Mouse (Mus musculus): Measurements from ENCODE around the gene Bcl2.

GRCm38 (mm10) chr1:106585349-106585748, 128.7 kb downstream of the Bcl2 start:
- TF ChIP-seq CTCF (IDR thresholded peaks at IDR 0.05 in 2 of 3, conservative IDR thresholded peaks at IDR 0.05 in 1 of 3; ENCODE audit: control insufficient read depth in 1 of 3, insufficient read depth in 1 of 3, low read depth in 2 of 3, low read length in 3 of 3, poor library complexity in 1 of 3, severe bottlenecking in 1 of 3), result no peak
- no peak for TF ChIP-seq E2F4 (IDR thresholded peaks at IDR 0.05; ENCODE audit: borderline replicate concordance, low read depth, low read length)
- TF ChIP-seq GABPA (IDR thresholded peaks at IDR 0.05; ENCODE audit: low read depth, low read length), result no peak
- no peak for TF ChIP-seq EP300 (IDR thresholded peaks at IDR 0.05; ENCODE audit: low read depth in 1 of 2, low read length in 2 of 2)
- TF ChIP-seq HCFC1 (IDR thresholded peaks at IDR 0.05; ENCODE audit: low read depth, low read length), result no peak
- no peak for TF ChIP-seq MAX (IDR thresholded peaks at IDR 0.05; ENCODE audit: low read length)
- TF ChIP-seq ETS1 (IDR thresholded peaks at IDR 0.05; ENCODE audit: low read depth, low read length), result no peak
- TF ChIP-seq POLR2A (IDR thresholded peaks at IDR 0.05; ENCODE audit: control insufficient read depth in 1 of 2, insufficient read depth in 1 of 2, low read depth in 1 of 2, low read length in 2 of 2, poor library complexity in 1 of 2), result no peak
